Mouse (Mus musculus): ENCODE data around the gene Hspb2.

Hspb2 gene

GRCm38 (mm10) chr9:50711337-50711736 lies 40.8 kb downstream of the Hspb2 start:
- no peak for DNase-seq (ENCODE audit: low read depth)

- no peak for DNase-seq (ENCODE audit: low read depth)
Observed at GRCm38 (mm10) chr9:50709108-50709507, 43.0 kb downstream of the Hspb2 start.

- DNase-seq (ENCODE audit: low read depth) = no peak
Observed at GRCm38 (mm10) chr9:50704907-50705306, 47.2 kb downstream of the Hspb2 start.
